Mouse (Mus musculus) forebrain, postnatal 0 days (tissue): ENCODE data around the gene Rnf187. TPM values are rescaled to one million over a fixed set of nuclear protein-coding genes. Genes with fewer than 3 reads are reported as not detected.

ENCODE experiments used
- ATAC-seq: fragments of 200-750 bp; cut with Nextera tagmentation; 2 replicates; pipeline ENCODE4 v1.8.0; 2017; ENCODE audit warnings: mild to moderate bottlenecking, moderate library complexity
- DNase-seq: peaks from one replicate; pipeline ENCODE4 v3.0.0-alpha.2; 2015
- H3K27ac ChIP-seq: fragments of 300-500 bp; sonication (generic); 2 replicates; pipeline ENCODE4 v1.5.1; 2014; ENCODE audit warnings: low read depth, mild to moderate bottlenecking, antibody characterized with exemption, low read length, moderate library complexity, mixed read lengths
- H3K27me3 ChIP-seq: fragments of 300-500 bp; sonication (generic); 2 replicates; pipeline ENCODE4 v1.6.1; 2014; ENCODE audit warnings: mild to moderate bottlenecking, low read length, mixed read lengths; ENCODE audit not compliant: insufficient read depth
- H3K36me3 ChIP-seq: fragments of 300-500 bp; sonication (generic); 2 replicates; pipeline ENCODE4 v1.6.1; 2014; ENCODE audit warnings: mild to moderate bottlenecking, moderate library complexity; ENCODE audit not compliant: insufficient read depth
- H3K4me1 ChIP-seq: fragments of 300-500 bp; sonication (generic); 2 replicates; pipeline ENCODE4 v1.6.1; 2014; ENCODE audit warnings: antibody characterized with exemption; ENCODE audit not compliant: insufficient read depth
- H3K4me2 ChIP-seq: fragments of 300-500 bp; sonication (generic); 2 replicates; pipeline ENCODE4 v1.6.1; 2014; ENCODE audit warnings: low read depth, mild to moderate bottlenecking, moderate library complexity
- H3K4me3 ChIP-seq: fragments of 300-500 bp; sonication (generic); 2 replicates; pipeline ENCODE4 v1.5.1; 2014; ENCODE audit warnings: low read depth, low read length, mixed read lengths
- H3K9ac ChIP-seq: fragments of 300-500 bp; sonication (generic); 2 replicates; pipeline ENCODE4 v1.6.1; 2014; ENCODE audit warnings: mild to moderate bottlenecking
- H3K9me3 ChIP-seq: fragments of 300-500 bp; sonication (generic); 2 replicates; pipeline ENCODE4 v1.6.1; 2016; ENCODE audit warnings: low read length
- CTCF ChIP-seq: sonication (generic); IDR thresholded peaks from 2 replicates; pipeline ENCODE4 v1.5.1; 2016; ENCODE audit warnings: antibody characterized with exemption, control low read depth, low read depth
- WGBS: fragments of 180-500 bp; shearing (Covaris S2); extraction: QIAGEN DNeasy Blood & Tissue Kit; methylation state at CpG from one replicate; pipeline ENCODE4 v1.1.7; 2014; 5-methylcytosine and 5-hydroxymethylcytosine counted together
- polyA plus RNA-seq: library from polyadenylated mRNA; unstranded; fragments of >200 nt; fragmentation: Nextera tagmentation; extraction: Ambion mirVana; gene quantifications from 2 replicates; pipeline ENCODE4 v1.2.1, GENCODE M21; 2015
- total RNA-seq: library from RNA; depleted of rRNA; stranded (reverse); fragments of >200 nt; gene quantifications from 2 replicates; pipeline ENCODE4 v1.2.3, GENCODE M21; 2014

Gene Rnf187
- total and polyA plus RNA-seq, 2 experiments from 2014 or later: 608 to 716 TPM

GRCm38 (mm10) chr11:58980381-58980990 lies 41.8 kb upstream of the Rnf187 start:
- DNase-seq (no peak), ATAC-seq (no peak)
- H3K4me1 ChIP-seq: peaks cover 19% of the 10 kb centered on the region
- peaks cover 27% of the 10 kb centered on the region for H3K36me3 ChIP-seq
- 69% methylated on average over 5 of the region's 5 CpGs for WGBS
- H3K9ac ChIP-seq: no peak overlapping the region
- no peaks in the 10 kb centered on the region for H3K9me3 ChIP-seq
- no peaks in the 10 kb centered on the region for H3K27me3 ChIP-seq
- peak overlapping the region; percentile 99; the same call in 1 of the 2 replicates for H3K4me2 ChIP-seq
- no peak for TF ChIP-seq CTCF
- no peak overlapping the region for H3K4me3 ChIP-seq
- no peak overlapping the region for H3K27ac ChIP-seq

- Histone ChIP-seq H3K4me1 (peaks cover 19% of the 10 kb centered on the region), H3K9me3 (no peaks in the 10 kb centered on the region), H3K27ac (no peak overlapping the region), H3K27me3 (no peaks in the 10 kb centered on the region), H3K36me3 (peaks cover 19% of the 10 kb centered on the region), H3K9ac (peak overlapping the region; percentile 85), H3K4me2 (peak overlapping the region; percentile 99), H3K4me3 (0 out of 2 replicates have a peak overlapping the region, but pooled peaks have one; percentile 59)
- WGBS: 81% methylated on average over 7 of the region's 7 CpGs
- DNase-seq (no peak), ATAC-seq (no peak)
- TF ChIP-seq CTCF: no peak
These were observed 40.9 kb upstream of the Rnf187 start for GRCm38 (mm10) chr11:58979661-58980060.

GRCm38 (mm10) chr11:58979183-58979582 lies 40.5 kb upstream of the Rnf187 start:
- TF ChIP-seq CTCF: no peak
- DNase-seq (no peak), ATAC-seq (no peak)
- Histone ChIP-seq H3K9ac (peak overlapping the region; percentile 85), H3K4me1 (peaks cover 19% of the 10 kb centered on the region), H3K9me3 (no peaks in the 10 kb centered on the region), H3K4me2 (peak overlapping the region; percentile 99), H3K27ac (no peak overlapping the region), H3K36me3 (peaks cover 14% of the 10 kb centered on the region; the same call in 1 of the 2 replicates), H3K27me3 (no peaks in the 10 kb centered on the region), H3K4me3 (peak overlapping the region; percentile 59)
- WGBS: 83% methylated on average over 3 of the region's 3 CpGs

- peaks cover 9% of the 10 kb centered on the region; the same call in 1 of the 2 replicates for H3K36me3 ChIP-seq
- 1% methylated on average over 5 of the region's 5 CpGs for WGBS
- H3K4me1 ChIP-seq: peaks cover 19% of the 10 kb centered on the region
- H3K9ac ChIP-seq: peak overlapping the region; percentile 85
- H3K27ac ChIP-seq: 0 out of 2 replicates have a peak overlapping the region, but pooled peaks have one; percentile 47
- peak overlapping the region; percentile 99 for H3K4me2 ChIP-seq
- no peaks in the 10 kb centered on the region for H3K9me3 ChIP-seq
- H3K27me3 ChIP-seq: no peaks in the 10 kb centered on the region
- H3K4me3 ChIP-seq: peak overlapping the region; percentile 59
- no peak for TF ChIP-seq CTCF
- no peak for DNase-seq
- no peak for ATAC-seq
These were observed 40.0 kb upstream of the Rnf187 start for GRCm38 (mm10) chr11:58978706-58979030.

- under 1% methylated on average over 64 of the region's 64 CpGs for WGBS
- DNase-seq: peak; percentile 79
- H3K27me3 ChIP-seq: no peaks in the 10 kb centered on the region
- TF ChIP-seq CTCF: 0 out of 2 replicates have a peak, but pooled peaks have one; percentile 1
- H3K4me1 ChIP-seq: peaks cover 19% of the 10 kb centered on the region
- peak within 1 kb of the TSS; percentile 85 for H3K9ac ChIP-seq
- peak within 1 kb of the TSS; percentile 99 for H3K4me2 ChIP-seq
- H3K27ac ChIP-seq: peak within 1 kb of the TSS; percentile 47
- no peaks in the 10 kb centered on the region for H3K9me3 ChIP-seq
- peak; percentile 91 for ATAC-seq
- peaks cover 7% of the 10 kb centered on the region; the same call in 1 of the 2 replicates for H3K36me3 ChIP-seq
- peak within 1 kb of the TSS; percentile 59 for H3K4me3 ChIP-seq
These were observed 39.5 kb upstream of the Rnf187 start, which contains the start of gene Trim11 for GRCm38 (mm10) chr11:58978027-58978705. Gene Trim11 (plus strand): TSS chr11:58978093.

GRCm38 (mm10) chr11:58977607-58978026 lies 38.9 kb upstream of the Rnf187 start:
- Histone ChIP-seq H3K4me2 (peak overlapping the region; percentile 99), H3K4me3 (peak overlapping the region; percentile 59), H3K27ac (peak overlapping the region; percentile 47), H3K9ac (peak overlapping the region; percentile 85), H3K4me1 (peaks cover 19% of the 10 kb centered on the region), H3K9me3 (no peaks in the 10 kb centered on the region), H3K36me3 (peaks cover 2% of the 10 kb centered on the region; the same call in 1 of the 2 replicates), H3K27me3 (no peaks in the 10 kb centered on the region)
- TF ChIP-seq CTCF: no peak
- ATAC-seq (peak; percentile 24; the same call in 1 of the 2 replicates), DNase-seq (no peak)
- WGBS: 1% methylated on average over 21 of the region's 21 CpGs

- H3K9me3 ChIP-seq: no peaks in the 10 kb centered on the region
- DNase-seq: no peak
- 3% methylated on average over 29 of the region's 29 CpGs for WGBS
- no peak for TF ChIP-seq CTCF
- H3K4me1 ChIP-seq: peaks cover 19% of the 10 kb centered on the region
- no peaks in the 10 kb centered on the region for H3K27me3 ChIP-seq
- H3K4me2 ChIP-seq: peak overlapping the region; percentile 99
- H3K9ac ChIP-seq: peak overlapping the region; percentile 85
- peak overlapping the region; percentile 59 for H3K4me3 ChIP-seq
- H3K27ac ChIP-seq: peak overlapping the region; percentile 47; the same call in 1 of the 2 replicates
- H3K36me3 ChIP-seq: no peaks in the 10 kb centered on the region
- no peak for ATAC-seq
These were observed 38.4 kb upstream of the Rnf187 start for GRCm38 (mm10) chr11:58977150-58977549.
